Mouse (Mus musculus) heart, postnatal 25 days (tissue): ENCODE data around the gene Gipr. TPM values are rescaled to one million over a fixed set of nuclear protein-coding genes. Genes with fewer than 3 reads are reported as not detected.

Source experiments
- DNase-seq: peaks from one replicate; pipeline ENCODE4 v3.0.0; 2022; ENCODE audit warnings: low spot score
- intact Hi-C: fragments of 180-260 bp; cut with DNase I; formaldehyde crosslinking; loops from one replicate; pipeline ENCODE4 v1.15.1; 2025
- microRNA-seq: library from miRNA; unstranded; fragments of <30 nt; microRNA quantifications from one replicate; pipeline ENCODE4 v1.2.0, GENCODE M21; 2022
- total RNA-seq, 2 experiments: library from RNA; stranded (reverse); gene quantifications; 2 replicates each; pipeline ENCODE4 v1.2.3; 2021

Gipr gene
- total RNA-seq, 2 experiments from 2014 or later = 0.21 to 0.22 TPM

GRCm38 (mm10) chr7:19119083-19119482, 46.8 kb downstream of the Gipr start:
- no peak for DNase-seq
- intact Hi-C loops = loop anchor here (2.0 kb wide), 1 partner anchor 48 kb away; no protein-coding TSS in a partner anchor

GRCm38 (mm10) chr7:19118028-19118771, 47.7 kb downstream of the Gipr start, which contains the start of gene Gm4969:
Gm4969 (minus strand) TSS chr7:19118368.
- DNase-seq = no peak
- intact Hi-C loops = loop anchor here (2.0 kb wide), 1 partner anchor 47 kb away; no protein-coding TSS in a partner anchor

GRCm38 (mm10) chr7:19109565-19109964, 56.4 kb downstream of the Gipr start:
- no peak for DNase-seq
- intact Hi-C loops = no loop called here

GRCm38 (mm10) chr7:19107436-19107835, 58.5 kb downstream of the Gipr start:
- no peak for DNase-seq
- intact Hi-C loops = no loop called here

Small RNA genes within 50 kb of the gene (microRNA-seq; reads per million reads assigned to microRNA genes)
- 420 reads per million, percentile 73 among the genes with 10 or more reads in this experiment for gene Mir330

Other genes with a start within 250 kb of the Gipr start
- 1 to 10 TPM; 5.5 to 6.6 TPM for gene Nova2, start 240.2 kb downstream of the Gipr start, total RNA-seq
- gene Nanos2, start 178.7 kb downstream of the Gipr start, total RNA-seq = not detected
- gene Mypop, start 174.9 kb downstream of the Gipr start, total RNA-seq = 1 to 10 TPM; 3.2 to 4.0 TPM
- 10 to 100 TPM; 20.2 to 23.6 TPM for gene Irf2bp1, start 162.1 kb downstream of the Gipr start, total RNA-seq
- gene Foxa3, start 142.6 kb downstream of the Gipr start, total RNA-seq = not detected
- gene Sympk, start 141.8 kb downstream of the Gipr start, total RNA-seq = 10 to 100 TPM; 76.3 to 80.1 TPM
- not detected for gene Rsph6a, start 111.4 kb downstream of the Gipr start, total RNA-seq
- 10 to 100 TPM; 43.9 to 45.4 TPM for gene Dmwd, start 89.9 kb downstream of the Gipr start, total RNA-seq
- gene Dmpk, start 82.3 kb downstream of the Gipr start, total RNA-seq = 100 to 1,000 TPM; 555 to 584 TPM
- 1 to 10 TPM; 8.6 to 9.8 TPM for gene Six5, start 71.5 kb downstream of the Gipr start, total RNA-seq
- not detected for gene Gm4969, start 47.8 kb downstream of the Gipr start, total RNA-seq
- 1 to 10 TPM; 5.4 to 5.5 TPM for gene Fbxo46, start 46.3 kb downstream of the Gipr start, total RNA-seq
- gene Qpctl, start 16.8 kb downstream of the Gipr start, total RNA-seq = 1 to 10 TPM; 4.6 to 5.1 TPM
- gene Snrpd2, start 16.4 kb downstream of the Gipr start, total RNA-seq = 10 to 100 TPM; 67.8 to 71.0 TPM
- gene Eml2, start 10.3 kb upstream of the Gipr start, total RNA-seq = 10 to 100 TPM; 37.1 to 37.8 TPM
- gene Gpr4, start 46.4 kb upstream of the Gipr start, total RNA-seq = 1 to 10 TPM; 8.6 to 9.4 TPM
- gene Opa3, start 62.2 kb upstream of the Gipr start, total RNA-seq = 10 to 100 TPM; 57.6 to 59.3 TPM
- gene Vasp, start 105.7 kb upstream of the Gipr start, total RNA-seq = 10 to 100 TPM; 35.7 to 39.4 TPM
- not detected for gene Ppm1n, start 113.9 kb upstream of the Gipr start, total RNA-seq
- gene Rtn2, start 116.5 kb upstream of the Gipr start, total RNA-seq = 100 to 1,000 TPM; 124 to 136 TPM
- gene Fosb, start 143.9 kb upstream of the Gipr start, total RNA-seq = under 1 TPM; 0.59 to 0.81 TPM
- gene Ercc1, start 178.7 kb upstream of the Gipr start, total RNA-seq = 10 to 100 TPM; 40.7 to 45.1 TPM
- 1 to 10 TPM; 9.1 to 9.7 TPM for gene Cd3eap, start 193.4 kb upstream of the Gipr start, total RNA-seq
- 10 to 100 TPM; 36.5 to 40.5 TPM for gene Ppp1r13l, start 193.6 kb upstream of the Gipr start, total RNA-seq
- 10 to 100 TPM; 10.8 to 12.6 TPM for gene Ercc2, start 215.9 kb upstream of the Gipr start, total RNA-seq
- under 1 TPM; 0.23 to 0.31 TPM for gene Klc3, start 238.0 kb upstream of the Gipr start, total RNA-seq
- gene Ckm, start 238.6 kb upstream of the Gipr start, total RNA-seq = 1,000 to 10,000 TPM; 4,463 to 5,048 TPM